Mouse (Mus musculus) CH12.LX (cell line): ENCODE measurements around the gene Tpx2. TPM values are rescaled to one million over a fixed set of nuclear protein-coding genes. Genes with fewer than 3 reads are reported as not detected.
A peak's percentile ranks its signal among the peaks of the same experiment; 100 is the strongest.

Experiments used
- DNase-seq: peaks from one replicate; pipeline ENCODE4 v3.0.0-alpha.2; 2013; ENCODE audit errors: extremely low read depth
- H3K27ac ChIP-seq: 2 replicates; pipeline ENCODE4 v1.5.1; 2012; ENCODE audit warnings: low read depth, mild to moderate bottlenecking, control low read depth, moderate library complexity; ENCODE audit not compliant: insufficient read depth
- H3K27me3 ChIP-seq: replicated peaks from 2 replicates; pipeline ENCODE3; 2012; ENCODE audit warnings: inconsistent platforms
- H3K36me3 ChIP-seq, 2 experiments: replicated peaks in 1 of 2; 2 replicates each; pipeline versions ENCODE3 to v1.6.1; 2012; ENCODE audit warnings: inconsistent platforms in 1 of 2, low read length in 1 of 2, mild to moderate bottlenecking in 1 of 2, mixed read lengths in 1 of 2, moderate library complexity in 1 of 2; ENCODE audit not compliant: control insufficient read depth in 1 of 2, insufficient read depth in 1 of 2
- H3K4me1 ChIP-seq, 2 experiments: 2 replicates each; pipeline ENCODE4 v1.6.1; 2012; ENCODE audit warnings: inconsistent platforms in 1 of 2, moderate library complexity in 1 of 2; ENCODE audit not compliant: insufficient read depth in 2 of 2, control insufficient read depth in 1 of 2
- H3K4me2 ChIP-seq: 2 replicates; pipeline ENCODE4 v1.6.1; 2012; ENCODE audit warnings: low read depth, mild to moderate bottlenecking, control low read depth; ENCODE audit not compliant: poor library complexity, insufficient read depth, severe bottlenecking
- H3K4me3 ChIP-seq, 3 experiments: fragments of 150-350 bp in 1 of 3; sonication (generic) in 1 of 3; replicated peaks in 1 of 3; 2 replicates each; pipeline versions ENCODE3 to v1.5.1; 2011 to 2012; ENCODE audit warnings: low read depth in 2 of 3, low read length in 2 of 3, mild to moderate bottlenecking in 2 of 3, moderate library complexity in 2 of 3, control low read depth in 1 of 3, improper control_type of control experiment in 1 of 3, inconsistent platforms in 1 of 3, mixed read lengths in 1 of 3; ENCODE audit not compliant: poor library complexity in 1 of 3
- H3K79me2 ChIP-seq: replicated peaks from 2 replicates; pipeline ENCODE4 v1.6.1; 2012; ENCODE audit warnings: mild to moderate bottlenecking, moderate library complexity; ENCODE audit not compliant: control insufficient read depth, poor library complexity, insufficient read depth, severe bottlenecking; ENCODE audit errors: extremely low read depth
- H3K9ac ChIP-seq: 2 replicates; pipeline ENCODE4 v1.6.1; 2012; ENCODE audit warnings: low read depth, mild to moderate bottlenecking, control low read depth, moderate library complexity; ENCODE audit not compliant: insufficient read depth
- H3K9me3 ChIP-seq: replicated peaks from 2 replicates; pipeline ENCODE3; 2012; ENCODE audit warnings: low read length, inconsistent platforms, mixed read lengths
- BHLHE40 ChIP-seq: IDR thresholded peaks from 2 replicates; pipeline ENCODE4 v1.6.1; 2011; ENCODE audit warnings: mild to moderate bottlenecking, low read depth, low read length, improper control_type of control experiment
- CHD1 ChIP-seq: IDR thresholded peaks from 2 replicates; pipeline ENCODE4 v1.6.1; 2012; ENCODE audit warnings: low read depth, low read length, improper control_type of control experiment, inconsistent platforms
- CHD2 ChIP-seq: IDR thresholded peaks from 2 replicates; pipeline ENCODE4 v1.6.1; 2011; ENCODE audit warnings: low read length, improper control_type of control experiment
- CTCF ChIP-seq, 2 experiments: IDR thresholded peaks in 1 of 2; conservative IDR thresholded peaks in 1 of 2; 2 replicates each; pipeline ENCODE4 v1.5.1; 2011 to 2012; ENCODE audit warnings: low read depth in 2 of 2, low read length in 2 of 2, improper control_type of control experiment in 1 of 2, inconsistent platforms in 1 of 2, mild to moderate bottlenecking in 1 of 2, moderate library complexity in 1 of 2
- ELF1 ChIP-seq: IDR thresholded peaks from 2 replicates; pipeline ENCODE4 v1.6.1; 2014; ENCODE audit warnings: low read depth, mild to moderate bottlenecking, inconsistent platforms, low read length, improper control_type of control experiment
- EP300 ChIP-seq: IDR thresholded peaks from 2 replicates; pipeline ENCODE4 v1.6.1; 2011; ENCODE audit warnings: low read length, improper control_type of control experiment
- ETS1 ChIP-seq: conservative IDR thresholded peaks from 2 replicates; pipeline ENCODE4 v1.6.1; 2012; ENCODE audit warnings: low read depth, mild to moderate bottlenecking, inconsistent platforms, low read length, improper control_type of control experiment, moderate library complexity
- GABPA ChIP-seq: IDR thresholded peaks from 2 replicates; pipeline ENCODE4 v1.6.1; 2012; ENCODE audit warnings: low read depth, low read length, improper control_type of control experiment, inconsistent platforms; ENCODE audit not compliant: insufficient replicate concordance
- HCFC1 ChIP-seq: IDR thresholded peaks from 2 replicates; pipeline ENCODE4 v1.6.1; 2012; ENCODE audit warnings: low read depth, mild to moderate bottlenecking, inconsistent platforms, low read length, improper control_type of control experiment
- IRF4 ChIP-seq: IDR thresholded peaks from 2 replicates; pipeline ENCODE4 v1.6.1; 2014; ENCODE audit warnings: low read depth, mild to moderate bottlenecking, inconsistent platforms, low read length, improper control_type of control experiment
- JUND ChIP-seq: conservative IDR thresholded peaks from 2 replicates; pipeline ENCODE4 v1.6.1; 2011; ENCODE audit warnings: low read depth, low read length, improper control_type of control experiment
- KAT2A ChIP-seq: IDR thresholded peaks from 2 replicates; pipeline ENCODE4 v1.6.1; 2012; ENCODE audit warnings: low read length, improper control_type of control experiment, inconsistent platforms; ENCODE audit not compliant: insufficient replicate concordance
- MAX ChIP-seq: IDR thresholded peaks from 2 replicates; pipeline ENCODE4 v1.6.1; 2011; ENCODE audit warnings: low read length, improper control_type of control experiment
- MAZ ChIP-seq: IDR thresholded peaks from 2 replicates; pipeline ENCODE4 v1.6.1; 2012; ENCODE audit warnings: low read depth, mild to moderate bottlenecking, inconsistent platforms, low read length, improper control_type of control experiment, moderate library complexity
- MEF2A ChIP-seq: IDR thresholded peaks from 2 replicates; pipeline ENCODE4 v1.6.1; 2014; ENCODE audit warnings: low read depth, mild to moderate bottlenecking, inconsistent platforms, low read length, improper control_type of control experiment, borderline replicate concordance
- MXI1 ChIP-seq: IDR thresholded peaks from 2 replicates; pipeline ENCODE4 v1.6.1; 2011; ENCODE audit warnings: mild to moderate bottlenecking, low read depth, low read length, improper control_type of control experiment
- MYC ChIP-seq: IDR thresholded peaks from 2 replicates; pipeline ENCODE4 v1.6.1; 2011; ENCODE audit warnings: low read depth, mild to moderate bottlenecking, improper control_type of control experiment, low read length
- NELFE ChIP-seq: IDR thresholded peaks from 2 replicates; pipeline ENCODE4 v1.6.1; 2011; ENCODE audit warnings: low read depth, low read length, improper control_type of control experiment
- NRF1 ChIP-seq: IDR thresholded peaks from 2 replicates; pipeline ENCODE4 v1.6.1; 2014; ENCODE audit warnings: low read depth, mild to moderate bottlenecking, inconsistent platforms, low read length, improper control_type of control experiment, moderate library complexity
- PAX5 ChIP-seq: IDR thresholded peaks from 2 replicates; pipeline ENCODE4 v1.6.1; 2012; ENCODE audit warnings: low read length, inconsistent platforms, mixed read lengths
- POLR2A ChIP-seq: IDR thresholded peaks from 2 replicates; pipeline ENCODE4 v1.6.1; 2011; ENCODE audit warnings: low read depth, mild to moderate bottlenecking, improper control_type of control experiment, low read length
- POLR2AphosphoS2 ChIP-seq: IDR thresholded peaks from 2 replicates; pipeline ENCODE4 v1.6.1; 2011; ENCODE audit warnings: low read depth, low read length, improper control_type of control experiment
- RAD21 ChIP-seq: IDR thresholded peaks from 2 replicates; pipeline ENCODE4 v1.6.1; 2011; ENCODE audit warnings: low read depth, mild to moderate bottlenecking, low read length, improper control_type of control experiment, moderate library complexity
- RCOR1 ChIP-seq: conservative IDR thresholded peaks from 2 replicates; pipeline ENCODE4 v1.6.1; 2012; ENCODE audit warnings: low read depth, mild to moderate bottlenecking, inconsistent platforms, low read length, improper control_type of control experiment
- SMC3 ChIP-seq: IDR thresholded peaks from 2 replicates; pipeline ENCODE4 v1.6.1; 2011; ENCODE audit warnings: low read depth, low read length, improper control_type of control experiment
- TBP ChIP-seq: conservative IDR thresholded peaks from 2 replicates; pipeline ENCODE4 v1.6.1; 2011; ENCODE audit warnings: low read depth, low read length, improper control_type of control experiment
- TCF12 ChIP-seq: IDR thresholded peaks from 2 replicates; pipeline ENCODE4 v1.6.1; 2014; ENCODE audit warnings: low read depth, mild to moderate bottlenecking, inconsistent platforms, low read length, improper control_type of control experiment
- UBTF ChIP-seq: IDR thresholded peaks from 2 replicates; pipeline ENCODE4 v1.6.1; 2012; ENCODE audit warnings: low read depth, mild to moderate bottlenecking, inconsistent platforms, low read length, improper control_type of control experiment, moderate library complexity
- USF1 ChIP-seq: IDR thresholded peaks from 2 replicates; pipeline ENCODE4 v1.6.1; 2014; ENCODE audit warnings: low read depth, mild to moderate bottlenecking, inconsistent platforms, low read length, improper control_type of control experiment
- USF2 ChIP-seq: conservative IDR thresholded peaks from 2 replicates; pipeline ENCODE4 v1.6.1; 2011; ENCODE audit warnings: low read depth, low read length, improper control_type of control experiment
- ZMIZ1 ChIP-seq: IDR thresholded peaks from 2 replicates; pipeline ENCODE4 v1.6.1; 2012; ENCODE audit warnings: low read depth, mild to moderate bottlenecking, inconsistent platforms, low read length, improper control_type of control experiment
- ZNF384 ChIP-seq: IDR thresholded peaks from 2 replicates; pipeline ENCODE4 v1.6.1; 2012; ENCODE audit warnings: low read depth, low read length, improper control_type of control experiment, inconsistent platforms
- dilution Hi-C: fragments of 300-500 bp; cut with MboI; formaldehyde crosslinking; loops from 2 replicates; pipeline ENCODE4 v1.14.3; 2020; ENCODE audit warnings: low sequenced_read_pairs; ENCODE audit not compliant: extremely low pct_unique_long_range_greater_than_20kb, extremely low pct_ligation_motif_present
- in situ Hi-C: fragments of 300-500 bp; cut with MboI; formaldehyde crosslinking; loops from 3 replicates; pipeline ENCODE4 v1.14.3; 2019; ENCODE audit warnings: low sequenced_read_pairs, low pct_ligation_motif_present, low pct_unique_long_range_greater_than_20kb, mixed read lengths
- polyA plus RNA-seq: library from polyadenylated mRNA; unstranded; fragments of >175 nt; gene quantifications from 2 replicates; pipeline ENCODE4 v1.2.1, GENCODE M21; 2012; ENCODE audit warnings: low read depth; ENCODE audit not compliant: insufficient read length
- total RNA-seq, 2 experiments: library from RNA; depleted of rRNA; stranded (reverse); fragments of 300-350 nt in 1 of 2; fragments of >200 nt in 1 of 2; gene quantifications; 2 replicates each; pipeline ENCODE4 v1.2.3; 2012 to 2014

Gene Tpx2
- total and polyA plus RNA-seq, 3 experiments: 66.1 to 127 (median 98.0) TPM

DNA sequence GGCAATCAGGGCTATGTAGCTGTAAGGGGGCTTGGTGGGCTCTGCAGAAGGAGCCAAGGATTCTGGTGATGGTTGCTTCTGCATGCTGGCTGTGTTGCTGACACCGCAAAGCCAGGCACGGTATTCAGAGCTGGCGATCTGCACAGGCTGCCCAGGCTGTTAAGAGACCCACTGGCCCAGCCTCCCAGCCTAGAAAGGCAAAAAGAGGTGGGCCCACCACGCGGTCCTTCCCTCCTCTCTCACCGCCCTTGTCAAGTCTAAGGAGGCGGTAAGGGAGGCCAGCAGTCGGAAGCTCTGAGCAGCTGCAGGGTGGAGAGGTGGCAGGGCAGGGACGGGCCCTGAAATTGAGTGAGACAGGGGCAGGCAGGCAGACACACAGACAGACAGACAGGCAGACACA is 85.3 kb downstream of the Tpx2 start, which contains the start of gene Foxs1:
TSS of gene Foxs1 (minus strand) at position 161 of the 400 bp plus-strand sequence.
- in situ Hi-C loops (no loop called here), dilution Hi-C loops (no loop called here)
- peak; percentile 61 for DNase-seq
- Histone ChIP-seq H3K9me3 (no peaks in the 10 kb centered on the region), H3K4me2 (peak within 1 kb of the TSS; percentile 13; the same call in 1 of the 2 replicates), H3K4me1 (peaks cover 4 to 58% of the 10 kb centered on the region in 2 experiments), H3K79me2 (no peaks in the 10 kb centered on the region), H3K27ac (no peak within 1 kb of the TSS), H3K9ac (no peak within 1 kb of the TSS), H3K4me3 (peak within 1 kb of the TSS in 2 of 3 experiments; percentile 46 to 57), H3K27me3 (peaks cover 33% of the 10 kb centered on the region), H3K36me3 (no peaks in the 10 kb centered on the region)
- TF ChIP-seq ELF1 (no peak), GABPA (no peak)

DNA sequence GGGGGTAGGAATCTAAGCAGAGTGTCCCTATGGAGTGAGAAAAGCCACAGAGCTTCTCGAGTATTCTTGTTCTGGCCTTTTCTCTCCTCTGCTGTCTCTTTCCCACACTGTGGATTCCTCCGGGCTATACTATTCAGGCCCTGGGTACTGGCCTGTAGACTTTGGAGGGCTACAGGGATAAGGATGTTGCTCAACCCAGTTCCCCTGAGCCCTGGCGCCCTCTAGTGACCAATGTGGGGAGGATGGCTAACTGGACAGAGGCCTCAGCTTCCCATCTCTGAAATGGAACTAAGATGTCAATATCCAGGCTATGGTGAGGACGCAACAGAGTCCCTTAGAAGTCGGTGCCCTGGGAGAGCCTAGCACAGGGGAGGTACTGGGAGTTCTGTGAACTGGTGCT is 85.8 kb downstream of the Tpx2 start:
- Histone ChIP-seq H3K79me2 (no peaks in the 10 kb centered on the region), H3K4me3 (no peak overlapping the region), H3K4me2 (no peak overlapping the region; the same call in 1 of the 2 replicates), H3K27ac (no peak overlapping the region), H3K4me1 (peaks cover 4 to 53% of the 10 kb centered on the region in 2 experiments), H3K9me3 (no peaks in the 10 kb centered on the region), H3K9ac (no peak overlapping the region), H3K27me3 (peaks cover 38% of the 10 kb centered on the region), H3K36me3 (no peaks in the 10 kb centered on the region)
- in situ Hi-C loops: no loop called here
- dilution Hi-C loops: no loop called here
- peak; percentile 87 for DNase-seq
- TF ChIP-seq MEF2A: peak; percentile 48; the same call in 1 of the 2 replicates
- no peak for TF ChIP-seq POLR2A
- 0 out of 2 replicates have a peak, but pooled peaks have one; percentile 10 for TF ChIP-seq BHLHE40
- peak; percentile 77 to 93 for TF ChIP-seq CTCF (conservative IDR thresholded peaks at IDR 0.05 in 1 of 2, IDR thresholded peaks at IDR 0.05 in 1 of 2; ENCODE audit: low read depth in 2 of 2, low read length in 2 of 2)
- no peak for TF ChIP-seq ETS1
- TF ChIP-seq USF1: no peak
- 0 out of 2 replicates have a peak, but pooled peaks have one; percentile 22 for TF ChIP-seq KAT2A
- 0 out of 2 replicates have a peak, but pooled peaks have one; percentile 53 for TF ChIP-seq RCOR1
- 0 out of 2 replicates have a peak, but pooled peaks have one; percentile 29 for TF ChIP-seq MXI1
- TF ChIP-seq NRF1: 0 out of 2 replicates have a peak, but pooled peaks have one; percentile 26
- peak; percentile 91 for TF ChIP-seq RAD21
- TF ChIP-seq PAX5: no peak
- TF ChIP-seq IRF4: peak; percentile 38; the same call in 1 of the 2 replicates
- no peak for TF ChIP-seq ZNF384
- no peak for TF ChIP-seq CHD1
- TF ChIP-seq TCF12: no peak
- TF ChIP-seq EP300: 0 out of 2 replicates have a peak, but pooled peaks have one; percentile 20
- peak; percentile 92 for TF ChIP-seq SMC3
- TF ChIP-seq POLR2AphosphoS2: no peak
- no peak for TF ChIP-seq GABPA
- peak; percentile 25; the same call in 1 of the 2 replicates for TF ChIP-seq ELF1
- TF ChIP-seq HCFC1: no peak
- 0 out of 2 replicates have a peak, but pooled peaks have one; percentile 23 for TF ChIP-seq NELFE
- peak; percentile 37; the same call in 1 of the 2 replicates for TF ChIP-seq CHD2
- TF ChIP-seq ZMIZ1: no peak
- no peak for TF ChIP-seq TBP
- TF ChIP-seq USF2: no peak
- peak; percentile 43; the same call in 1 of the 2 replicates for TF ChIP-seq MAZ
- peak; percentile 31; the same call in 1 of the 2 replicates for TF ChIP-seq MAX
- no peak for TF ChIP-seq UBTF
- TF ChIP-seq MYC: no peak
- 0 out of 2 replicates have a peak, but pooled peaks have one; percentile 12 for TF ChIP-seq JUND
